Mouse (Mus musculus): ENCODE results near the gene Iqsec3. TPM values are rescaled to one million over a fixed set of nuclear protein-coding genes. Genes with fewer than 3 reads are reported as not detected.

Iqsec3 gene
- polyA plus RNA-seq, 1 experiment from 2014 or later, result 0.12 TPM

DNA sequence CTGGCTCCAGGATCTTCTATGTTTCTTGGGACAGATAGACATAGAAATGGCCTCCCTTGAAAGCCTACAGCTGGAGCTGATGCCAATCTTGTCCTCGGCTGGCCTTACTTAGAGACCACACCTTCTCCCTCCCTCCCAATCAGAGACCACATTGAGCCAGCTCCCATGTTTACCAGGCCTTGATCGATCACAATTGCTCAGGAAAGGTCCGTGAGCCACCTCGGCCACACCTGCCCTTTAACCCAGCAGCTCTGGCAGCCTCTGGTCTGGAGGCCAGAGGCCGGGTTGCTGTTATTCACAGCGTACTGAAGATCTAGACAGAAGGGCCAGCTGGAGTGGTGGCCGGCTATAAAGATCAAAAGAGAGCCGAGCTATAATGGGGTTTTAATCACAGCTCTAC is 127.0 kb downstream of the Iqsec3 start:
- Histone ChIP-seq H3K27ac (replicated peaks) (no peak overlapping the region), H3K36me3 (ENCODE audit: control insufficient read depth, insufficient read depth, low read length) (no peaks in the 10 kb centered on the region), H3K4me1 (replicated peaks; ENCODE audit: control insufficient read depth, insufficient read depth) (no peaks in the 10 kb centered on the region), H3K4me2 (replicated peaks; ENCODE audit: low read depth) (no peak overlapping the region), H3K4me3 (ENCODE audit: low read depth, low read length) (no peak overlapping the region), H3K9me3 (ENCODE audit: control insufficient read depth, low read length) (no peaks in the 10 kb centered on the region), H3K27me3 (ENCODE audit: control insufficient read depth, insufficient read depth, low read length) (no peaks in the 10 kb centered on the region), H3K9ac (ENCODE audit: low read length) (no peak overlapping the region)
- WGBS, result 32% methylated on average over 8 of the region's 8 CpGs
- no peak for DNase-seq (ENCODE audit: low spot score)
- no peak for TF ChIP-seq EP300 (optimal IDR thresholded peaks at IDR 0.05)
- no peak for TF ChIP-seq CTCF (IDR thresholded peaks at IDR 0.05; ENCODE audit: low read depth)
- ATAC-seq (ENCODE audit: low FRiP score, low TSS enrichment), result no peak

DNA sequence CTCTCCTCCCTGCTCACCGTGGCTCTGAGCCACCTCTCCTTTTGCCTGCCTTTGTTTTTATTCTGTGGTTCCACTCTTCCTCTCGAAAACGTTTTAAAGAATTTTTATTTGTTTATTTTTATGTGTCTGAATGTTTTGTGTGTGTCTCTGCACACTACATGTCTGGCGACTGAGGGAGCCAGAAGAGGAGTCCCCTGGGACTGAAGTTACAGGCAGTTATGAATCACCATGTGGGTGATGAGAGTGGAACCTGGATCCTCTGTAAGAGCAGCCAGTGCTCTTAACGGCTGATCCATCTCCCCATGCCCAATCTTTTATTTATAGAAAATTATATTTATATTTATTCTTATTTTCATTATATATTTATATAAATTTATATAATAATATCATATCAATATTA is 129.1 kb downstream of the Iqsec3 start:
- no peaks in the 10 kb centered on the region for H3K27me3 ChIP-seq (ENCODE audit: control insufficient read depth, insufficient read depth, low read length)
- no peaks in the 10 kb centered on the region for H3K4me1 ChIP-seq (replicated peaks; ENCODE audit: control insufficient read depth, insufficient read depth)
- DNase-seq (ENCODE audit: low spot score) (no peak), ATAC-seq (ENCODE audit: low FRiP score, low TSS enrichment) (no peak)
- no peak overlapping the region for H3K4me3 ChIP-seq (ENCODE audit: low read depth, low read length)
- WGBS, result 32% methylated on average over 5 of the region's 5 CpGs
- H3K27ac ChIP-seq (replicated peaks), result no peak overlapping the region
- H3K36me3 ChIP-seq (ENCODE audit: control insufficient read depth, insufficient read depth, low read length), result no peaks in the 10 kb centered on the region
- no peaks in the 10 kb centered on the region for H3K9me3 ChIP-seq (ENCODE audit: control insufficient read depth, low read length)
- H3K4me2 ChIP-seq (replicated peaks; ENCODE audit: low read depth), result no peak overlapping the region
- TF ChIP-seq CTCF (IDR thresholded peaks at IDR 0.05; ENCODE audit: low read depth) (no peak), EP300 (optimal IDR thresholded peaks at IDR 0.05) (no peak)
- H3K9ac ChIP-seq (ENCODE audit: low read length), result no peak overlapping the region

DNA sequence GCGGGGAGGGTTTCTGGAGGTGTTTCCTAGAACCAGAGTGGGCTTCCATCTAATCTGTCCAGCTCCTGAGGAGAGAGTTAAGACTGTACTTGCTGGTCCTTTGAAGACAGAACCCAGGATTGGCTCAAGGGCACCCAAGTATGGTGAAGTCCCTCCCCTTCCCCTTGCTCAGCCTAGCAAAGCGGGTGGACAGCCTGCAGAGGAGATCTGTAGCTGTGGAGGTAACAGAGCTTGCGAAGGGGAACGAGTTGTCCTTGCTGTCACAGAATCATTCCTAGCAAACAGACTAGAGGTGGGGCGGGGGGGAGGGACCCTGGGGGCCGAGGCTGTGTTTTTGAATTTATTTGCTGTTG is 129.7 kb downstream of the Iqsec3 start:
- no peaks in the 10 kb centered on the region for H3K4me1 ChIP-seq (replicated peaks; ENCODE audit: control insufficient read depth, insufficient read depth)
- H3K36me3 ChIP-seq (ENCODE audit: control insufficient read depth, insufficient read depth, low read length), result no peaks in the 10 kb centered on the region
- 50% methylated on average over 6 of the region's 6 CpGs for WGBS
- ATAC-seq (ENCODE audit: low FRiP score, low TSS enrichment) (no peak), DNase-seq (ENCODE audit: low spot score) (no peak)
- no peaks in the 10 kb centered on the region for H3K27me3 ChIP-seq (ENCODE audit: control insufficient read depth, insufficient read depth, low read length)
- no peak overlapping the region for H3K4me2 ChIP-seq (replicated peaks; ENCODE audit: low read depth)
- no peak overlapping the region for H3K4me3 ChIP-seq (ENCODE audit: low read depth, low read length)
- TF ChIP-seq CTCF (IDR thresholded peaks at IDR 0.05; ENCODE audit: low read depth), result no peak
- no peak for TF ChIP-seq EP300 (optimal IDR thresholded peaks at IDR 0.05)
- H3K9ac ChIP-seq (ENCODE audit: low read length), result no peak overlapping the region
- no peaks in the 10 kb centered on the region for H3K9me3 ChIP-seq (ENCODE audit: control insufficient read depth, low read length)
- no peak overlapping the region for H3K27ac ChIP-seq (replicated peaks)

DNA sequence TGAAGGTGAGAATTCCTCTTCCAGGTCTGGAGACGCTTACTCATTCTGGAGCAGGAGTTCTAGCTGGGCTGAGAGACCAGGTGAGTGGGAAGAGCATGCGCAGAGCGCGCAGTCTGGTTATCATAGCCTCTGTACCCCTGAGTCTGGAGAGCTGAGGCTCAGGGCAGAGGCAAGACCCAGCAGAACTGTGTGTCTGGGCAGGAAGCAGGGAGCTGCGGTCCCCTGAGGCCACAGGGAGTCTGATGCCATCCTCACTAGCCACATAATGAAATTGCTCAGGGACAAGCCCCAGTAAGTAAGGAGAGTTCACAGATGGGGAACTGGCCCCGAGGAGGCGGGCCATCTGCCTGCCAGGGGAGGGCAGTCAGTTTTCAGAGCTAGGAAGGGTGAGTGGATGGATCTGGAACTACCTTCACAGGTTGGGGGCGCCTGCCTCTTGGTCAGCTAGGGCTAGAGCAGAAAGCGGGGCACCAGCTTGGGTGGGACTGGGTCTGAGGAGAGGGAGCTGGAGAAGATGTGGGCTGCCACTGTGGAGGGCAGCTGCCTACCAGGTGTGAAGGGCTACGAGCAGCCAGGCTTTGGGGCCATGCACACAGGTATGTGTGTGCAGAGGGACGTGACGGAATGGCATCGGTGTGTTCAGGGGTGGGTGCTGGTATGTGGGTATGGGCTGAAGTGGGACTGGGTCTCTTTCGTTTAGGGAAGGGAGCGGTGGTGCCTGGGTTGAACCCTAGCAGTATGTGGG is 130.3 kb downstream of the Iqsec3 start, which contains the start of gene Slc6a12:
Gene Slc6a12, plus strand, starts transcription at position 51 of the 745 bp plus-strand sequence.
- no peaks in the 10 kb centered on the region for H3K27me3 ChIP-seq (ENCODE audit: control insufficient read depth, insufficient read depth, low read length)
- ATAC-seq (ENCODE audit: low FRiP score, low TSS enrichment), result peak; percentile 25; the same call in 1 of the 2 replicates
- no peaks in the 10 kb centered on the region for H3K36me3 ChIP-seq (ENCODE audit: control insufficient read depth, insufficient read depth, low read length)

DNA sequence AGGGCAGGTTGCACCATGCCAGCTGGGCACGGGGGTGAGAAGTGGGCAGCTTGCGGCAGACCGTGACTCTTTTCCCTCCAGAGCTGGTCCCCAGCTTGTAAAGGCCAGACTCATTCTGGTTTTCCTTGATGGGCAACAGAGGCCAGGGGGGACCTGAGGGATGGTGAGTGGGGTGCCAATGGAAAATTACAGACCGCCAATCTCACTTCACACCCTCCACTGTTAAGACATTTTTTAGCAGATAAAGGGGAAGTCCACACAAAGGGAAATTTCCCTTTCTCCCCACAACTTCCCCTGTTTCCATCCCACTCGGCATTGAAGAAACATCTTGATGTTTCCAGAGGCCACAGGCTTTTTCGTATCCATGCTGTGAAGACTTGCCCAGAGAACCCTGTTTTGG is 131.8 kb downstream of the Iqsec3 start:
- no peak overlapping the region for H3K4me2 ChIP-seq (replicated peaks; ENCODE audit: low read depth)
- DNase-seq (ENCODE audit: low spot score) (no peak), ATAC-seq (ENCODE audit: low FRiP score, low TSS enrichment) (no peak)
- no peak overlapping the region for H3K27ac ChIP-seq (replicated peaks)
- TF ChIP-seq EP300 (optimal IDR thresholded peaks at IDR 0.05) (no peak), CTCF (IDR thresholded peaks at IDR 0.05; ENCODE audit: low read depth) (no peak)
- no peaks in the 10 kb centered on the region for H3K9me3 ChIP-seq (ENCODE audit: control insufficient read depth, low read length)
- no peaks in the 10 kb centered on the region for H3K4me1 ChIP-seq (replicated peaks; ENCODE audit: control insufficient read depth, insufficient read depth)
- H3K4me3 ChIP-seq (ENCODE audit: low read depth, low read length), result no peak overlapping the region
- no peaks in the 10 kb centered on the region for H3K36me3 ChIP-seq (ENCODE audit: control insufficient read depth, insufficient read depth, low read length)
- WGBS, result 79% methylated on average over 6 of the region's 6 CpGs
- no peak overlapping the region for H3K9ac ChIP-seq (ENCODE audit: low read length)
- H3K27me3 ChIP-seq (ENCODE audit: control insufficient read depth, insufficient read depth, low read length), result no peaks in the 10 kb centered on the region

More for the DNA sequence above, 130.3 kb downstream of the Iqsec3 start, which contains the start of gene Slc6a12:
- Histone ChIP-seq H3K4me1 (replicated peaks; ENCODE audit: control insufficient read depth, insufficient read depth) (no peaks in the 10 kb centered on the region), H3K9me3 (ENCODE audit: control insufficient read depth, low read length) (no peaks in the 10 kb centered on the region), H3K4me2 (replicated peaks; ENCODE audit: low read depth) (no peak within 1 kb of the TSS), H3K27ac (replicated peaks) (no peak within 1 kb of the TSS), H3K9ac (ENCODE audit: low read length) (no peak within 1 kb of the TSS), H3K4me3 (ENCODE audit: low read depth, low read length) (no peak within 1 kb of the TSS)
- no peak for TF ChIP-seq EP300 (optimal IDR thresholded peaks at IDR 0.05)
- no peak for TF ChIP-seq CTCF (IDR thresholded peaks at IDR 0.05; ENCODE audit: low read depth)
- no peak for DNase-seq (ENCODE audit: low spot score)
- 72% methylated on average over 15 of the region's 15 CpGs for WGBS

DNA sequence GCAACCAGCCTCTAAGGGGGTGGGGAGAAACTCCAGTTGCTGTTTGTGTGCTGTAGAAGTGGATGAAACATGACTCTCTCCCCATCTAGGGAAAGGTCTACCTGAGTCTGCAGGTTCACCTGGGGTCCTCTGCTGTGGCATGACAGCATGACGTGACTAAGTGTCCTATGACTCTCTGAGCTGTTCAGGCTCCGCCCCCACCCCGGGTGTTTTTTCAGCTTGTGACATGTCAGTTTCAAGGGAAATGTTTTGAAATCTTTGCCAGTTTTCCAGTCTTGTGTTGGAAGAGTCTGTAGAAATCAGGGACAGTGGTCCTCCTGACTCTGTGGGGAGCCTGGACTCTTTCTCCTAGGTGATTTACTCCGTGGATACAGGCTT is 135.0 kb downstream of the Iqsec3 start:
- H3K27ac ChIP-seq (replicated peaks), result no peak overlapping the region

More for the DNA sequence above, 135.0 kb downstream of the Iqsec3 start:
- Histone ChIP-seq H3K4me3 (ENCODE audit: low read depth, low read length) (no peak overlapping the region), H3K4me1 (replicated peaks; ENCODE audit: control insufficient read depth, insufficient read depth) (no peaks in the 10 kb centered on the region), H3K4me2 (replicated peaks; ENCODE audit: low read depth) (no peak overlapping the region), H3K36me3 (ENCODE audit: control insufficient read depth, insufficient read depth, low read length) (no peaks in the 10 kb centered on the region), H3K27me3 (ENCODE audit: control insufficient read depth, insufficient read depth, low read length) (no peaks in the 10 kb centered on the region), H3K9me3 (ENCODE audit: control insufficient read depth, low read length) (no peaks in the 10 kb centered on the region), H3K9ac (ENCODE audit: low read length) (no peak overlapping the region)
- DNase-seq (ENCODE audit: low spot score), result no peak
- no peak; the same call in 1 of the 2 replicates for ATAC-seq (ENCODE audit: low FRiP score, low TSS enrichment)
- 40% methylated on average over 4 of the region's 4 CpGs for WGBS
- no peak for TF ChIP-seq CTCF (IDR thresholded peaks at IDR 0.05; ENCODE audit: low read depth)
- no peak for TF ChIP-seq EP300 (optimal IDR thresholded peaks at IDR 0.05)

All from stomach, postnatal 0 days (tissue).